Mouse (Mus musculus): Measurements from ENCODE around the gene B3gnt3.

- TF ChIP-seq CTCF (conservative IDR thresholded peaks at IDR 0.05; ENCODE audit: insufficient read depth, insufficient read length, low read depth, low read length): no peak
- TF ChIP-seq POLR2A (IDR thresholded peaks at IDR 0.05; ENCODE audit: low read depth, low read length): no peak
Measured at GRCm38 (mm10) chr8:71718252-71718651, 16.7 kb upstream of the B3gnt3 start.
